Mouse (Mus musculus) heart, embryonic 16.5 days (tissue): ENCODE data around the gene Rgsl1. TPM values are rescaled to one million over a fixed set of nuclear protein-coding genes. Genes with fewer than 3 reads are reported as not detected.
A peak's percentile ranks its signal among the peaks of the same experiment; 100 is the strongest.

Experiments used
- ATAC-seq: fragments of 200-750 bp; cut with Nextera tagmentation; replicated peaks from 2 replicates; pipeline ENCODE4 v1.8.0; 2017; ENCODE audit warnings: moderate number of reproducible peaks; ENCODE audit not compliant: insufficient read depth, low FRiP score; ENCODE audit errors: extremely low read depth
- H3K27ac ChIP-seq: fragments of 300-500 bp; sonication (generic); 2 replicates; pipeline ENCODE4 v1.5.1; 2014; ENCODE audit warnings: mild to moderate bottlenecking, low read length, control low read depth, moderate library complexity
- H3K27me3 ChIP-seq: fragments of 300-500 bp; sonication (generic); 2 replicates; pipeline ENCODE4 v1.6.1; 2014; ENCODE audit warnings: low read length, mixed read lengths; ENCODE audit not compliant: control insufficient read depth, insufficient read depth
- H3K36me3 ChIP-seq: fragments of 300-500 bp; sonication (generic); 2 replicates; pipeline ENCODE4 v1.6.1; 2014; ENCODE audit not compliant: control insufficient read depth, insufficient read depth
- H3K4me1 ChIP-seq: fragments of 300-500 bp; sonication (generic); 2 replicates; pipeline ENCODE4 v1.6.1; 2014; ENCODE audit warnings: low read length, mixed read lengths; ENCODE audit not compliant: control insufficient read depth, insufficient read depth
- H3K4me2 ChIP-seq: fragments of 300-500 bp; sonication (generic); 2 replicates; pipeline ENCODE4 v1.6.1; 2014; ENCODE audit warnings: low read depth, mild to moderate bottlenecking, control low read depth, low read length
- H3K4me3 ChIP-seq: fragments of 300-500 bp; sonication (generic); 2 replicates; pipeline ENCODE4 v1.5.1; 2014; ENCODE audit warnings: mild to moderate bottlenecking, control low read depth, low read length
- H3K9ac ChIP-seq: fragments of 300-500 bp; sonication (generic); 2 replicates; pipeline ENCODE4 v1.6.1; 2014; ENCODE audit warnings: low read length, control low read depth
- H3K9me3 ChIP-seq: fragments of 300-500 bp; sonication (generic); replicated peaks from 2 replicates; pipeline ENCODE4 v1.6.1; 2016; ENCODE audit warnings: low read length; ENCODE audit not compliant: control insufficient read depth
- WGBS: fragments of 180-500 bp; shearing (Covaris S2); extraction: QIAGEN DNeasy Blood & Tissue Kit; methylation state at CpG from one replicate; pipeline ENCODE4 v1.1.7; 2014; 5-methylcytosine and 5-hydroxymethylcytosine counted together
- polyA plus RNA-seq: library from polyadenylated mRNA; unstranded; fragments of >200 nt; fragmentation: Nextera tagmentation; extraction: Ambion mirVana; gene quantifications from 2 replicates; pipeline ENCODE4 v1.2.1, GENCODE M21; 2015

Gene Rgsl1
- polyA plus RNA-seq, 1 experiment from 2014 or later = not detected

DNA sequence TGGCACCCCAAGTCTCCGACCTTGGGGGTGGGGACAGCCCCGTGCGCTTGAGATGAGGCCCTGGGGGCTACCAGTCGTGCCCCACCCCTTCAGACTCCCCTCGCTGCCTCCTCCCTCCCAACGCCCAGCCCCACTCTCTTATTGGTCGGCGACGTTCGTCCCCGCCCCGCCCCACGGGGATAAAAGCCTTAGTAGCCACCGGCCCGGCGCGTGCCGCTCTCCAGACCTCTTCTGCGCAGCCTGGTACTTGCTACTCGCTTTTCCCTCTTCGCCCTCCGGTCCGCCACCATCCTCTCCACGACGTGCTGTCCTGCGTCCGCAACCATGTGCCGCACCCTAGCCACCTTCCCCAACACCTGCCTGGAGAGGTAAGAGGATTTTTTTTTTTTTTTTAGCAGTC is 103.8 kb downstream of the Rgsl1 start, which contains the start of gene Rgs16:
Gene Rgs16, plus strand, starts transcription at position 205 of the 400 bp plus-strand sequence.
- H3K27me3 ChIP-seq = peaks cover 23% of the 10 kb centered on the region
- whole genome bisulfite sequencing = 2% methylated on average over 28 of the region's 28 CpGs
- peak within 1 kb of the TSS; percentile 70 for H3K9ac ChIP-seq

GRCm38 (mm10) chr1:153739437-153740015 is 104.4 kb downstream of the Rgsl1 start:
- Histone ChIP-seq H3K27ac (no peak overlapping the region), H3K9ac (peak overlapping the region; percentile 70)

More for the DNA sequence above, 103.8 kb downstream of the Rgsl1 start, which contains the start of gene Rgs16:
- H3K9me3 ChIP-seq = no peaks in the 10 kb centered on the region
- H3K4me3 ChIP-seq = peak within 1 kb of the TSS; percentile 59
- no peak within 1 kb of the TSS for H3K27ac ChIP-seq
- no peaks in the 10 kb centered on the region for H3K36me3 ChIP-seq
- peak; percentile 83 for ATAC-seq
- peak within 1 kb of the TSS; percentile 87 for H3K4me2 ChIP-seq
- H3K4me1 ChIP-seq = peaks cover 11% of the 10 kb centered on the region

DNA sequence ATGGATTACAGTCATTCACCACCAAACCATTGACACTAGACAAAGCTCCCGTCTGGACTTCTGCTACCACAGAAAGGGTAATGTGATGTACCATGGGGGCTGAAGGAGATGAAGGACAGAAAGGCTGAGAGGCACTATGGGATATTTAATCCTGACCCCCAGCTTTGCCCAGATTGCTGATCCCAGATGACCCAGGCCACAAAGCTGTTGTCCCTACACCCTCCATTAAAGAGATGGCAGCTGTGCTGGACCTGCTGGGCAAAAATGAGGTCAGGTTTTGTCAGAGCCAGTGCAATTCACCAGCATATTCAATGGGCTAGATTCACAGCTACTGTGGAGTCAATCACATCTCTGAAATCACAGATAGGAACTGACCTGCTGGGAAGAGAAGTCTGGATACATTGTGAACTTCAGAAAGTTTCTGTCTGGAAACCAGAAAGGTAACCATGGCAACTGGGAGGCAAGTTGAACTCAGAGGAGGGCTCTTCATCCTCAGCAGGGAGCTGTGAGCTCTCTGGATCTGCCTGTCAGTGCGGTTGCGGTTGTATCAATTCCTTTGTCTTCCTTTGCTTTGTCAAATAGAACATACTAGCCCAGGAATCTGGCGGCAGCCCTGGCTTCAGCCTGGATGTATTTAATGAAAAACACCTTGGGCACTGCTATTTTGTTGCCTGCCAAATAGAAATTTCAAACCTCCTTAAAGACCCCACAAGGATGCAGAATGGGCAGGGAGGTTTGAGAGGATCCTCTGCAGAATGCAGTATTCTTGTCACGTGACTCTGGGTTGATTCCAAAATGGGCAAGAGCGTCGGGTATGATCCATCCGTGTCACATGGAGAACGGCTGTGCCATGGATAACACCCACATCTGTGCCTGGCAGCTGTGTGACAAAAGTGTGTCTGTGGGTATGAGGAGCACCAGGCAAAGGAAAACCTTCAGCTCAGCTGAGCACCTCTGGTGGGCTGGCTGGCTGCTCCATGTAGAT is 106.5 kb downstream of the Rgsl1 start:
- Histone ChIP-seq H3K36me3 (no peaks in the 10 kb centered on the region), H3K9ac (no peak overlapping the region), H3K4me1 (peaks cover 11% of the 10 kb centered on the region), H3K9me3 (no peaks in the 10 kb centered on the region), H3K4me2 (no peak overlapping the region), H3K27ac (no peak overlapping the region), H3K4me3 (no peak overlapping the region), H3K27me3 (peaks cover 23% of the 10 kb centered on the region)
- ATAC-seq = no peak
- 59% methylated on average over 9 of the region's 9 CpGs for WGBS

More at GRCm38 (mm10) chr1:153739437-153740015, 104.4 kb downstream of the Rgsl1 start:
- WGBS = 20% methylated on average over 13 of the region's 13 CpGs
- Histone ChIP-seq H3K4me3 (peak overlapping the region; percentile 59), H3K36me3 (no peaks in the 10 kb centered on the region), H3K27me3 (peaks cover 23% of the 10 kb centered on the region), H3K4me2 (peak overlapping the region; percentile 87), H3K9me3 (no peaks in the 10 kb centered on the region), H3K4me1 (peaks cover 11% of the 10 kb centered on the region)
- ATAC-seq = no peak

DNA sequence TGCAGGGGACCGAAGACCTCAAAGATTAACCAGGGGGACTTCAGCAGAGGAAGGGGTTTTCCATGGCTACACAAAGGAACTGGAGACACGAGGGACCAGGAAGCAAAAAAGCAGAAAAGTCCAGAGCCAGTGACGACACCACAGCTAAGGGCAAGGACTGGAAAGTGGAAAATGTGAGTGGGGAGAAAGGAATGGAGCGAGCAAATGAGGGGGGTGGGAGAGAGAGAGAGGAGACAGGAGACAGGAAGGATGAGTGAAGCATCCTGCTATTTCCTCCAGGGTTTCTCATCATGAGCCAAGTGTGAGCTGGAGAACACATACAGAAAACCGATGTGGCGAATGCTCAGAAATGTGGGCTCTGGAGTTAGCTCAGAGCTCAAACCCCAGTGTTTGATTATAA is 107.8 kb downstream of the Rgsl1 start:
- peaks cover 23% of the 10 kb centered on the region for H3K27me3 ChIP-seq
- no peak for ATAC-seq
- 46% methylated on average over 6 of the region's 6 CpGs for WGBS
- no peak overlapping the region for H3K4me2 ChIP-seq
- no peaks in the 10 kb centered on the region for H3K36me3 ChIP-seq
- H3K4me3 ChIP-seq = no peak overlapping the region
- no peak overlapping the region for H3K27ac ChIP-seq
- H3K9me3 ChIP-seq = no peaks in the 10 kb centered on the region
- peaks cover 12% of the 10 kb centered on the region for H3K4me1 ChIP-seq
- H3K9ac ChIP-seq = no peak overlapping the region

GRCm38 (mm10) chr1:153734866-153735265 is 109.1 kb downstream of the Rgsl1 start:
- ATAC-seq = no peak
- peaks cover 23% of the 10 kb centered on the region for H3K27me3 ChIP-seq

GRCm38 (mm10) chr1:153733181-153733580 is 110.8 kb downstream of the Rgsl1 start:
- H3K27me3 ChIP-seq = peaks cover 14% of the 10 kb centered on the region
- ATAC-seq = no peak
- H3K4me2 ChIP-seq = no peak overlapping the region
- no peaks in the 10 kb centered on the region for H3K9me3 ChIP-seq
- no peak overlapping the region for H3K4me3 ChIP-seq
- no peak overlapping the region for H3K27ac ChIP-seq
- no peaks in the 10 kb centered on the region for H3K36me3 ChIP-seq
- H3K9ac ChIP-seq = no peak overlapping the region
- peaks cover 20% of the 10 kb centered on the region for H3K4me1 ChIP-seq
- WGBS = 49% methylated on average over 9 of the region's 9 CpGs

More at GRCm38 (mm10) chr1:153734866-153735265, 109.1 kb downstream of the Rgsl1 start:
- peaks cover 19% of the 10 kb centered on the region for H3K4me1 ChIP-seq
- H3K27ac ChIP-seq = no peak overlapping the region
- H3K4me3 ChIP-seq = no peak overlapping the region
- H3K4me2 ChIP-seq = no peak overlapping the region
- H3K9ac ChIP-seq = no peak overlapping the region
- 75% methylated on average over 4 of the region's 4 CpGs for WGBS
- H3K36me3 ChIP-seq = no peaks in the 10 kb centered on the region
- H3K9me3 ChIP-seq = no peaks in the 10 kb centered on the region

DNA sequence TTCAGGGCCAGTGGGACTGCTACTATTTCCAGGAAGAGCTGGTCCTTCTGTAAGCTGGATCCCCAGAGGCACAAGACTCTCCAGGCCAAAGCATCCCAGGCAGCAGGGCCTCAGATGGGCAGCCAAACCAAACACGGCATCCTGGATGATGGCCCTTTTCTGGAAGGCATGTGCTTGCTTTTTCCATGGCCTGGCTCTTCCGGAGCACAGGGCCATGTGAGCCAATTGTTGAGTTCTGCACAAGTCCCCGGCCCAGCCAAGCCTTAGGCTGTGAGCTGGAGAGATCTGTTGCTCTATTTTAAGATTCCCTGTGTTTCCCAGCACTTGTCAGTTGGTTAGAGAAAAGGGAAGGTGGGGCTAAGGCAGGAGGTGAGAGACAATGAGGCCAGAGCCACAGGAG is 113.3 kb downstream of the Rgsl1 start:
- 7% methylated on average over 3 of the region's 3 CpGs for WGBS
- H3K27ac ChIP-seq = peak overlapping the region; percentile 81

DNA sequence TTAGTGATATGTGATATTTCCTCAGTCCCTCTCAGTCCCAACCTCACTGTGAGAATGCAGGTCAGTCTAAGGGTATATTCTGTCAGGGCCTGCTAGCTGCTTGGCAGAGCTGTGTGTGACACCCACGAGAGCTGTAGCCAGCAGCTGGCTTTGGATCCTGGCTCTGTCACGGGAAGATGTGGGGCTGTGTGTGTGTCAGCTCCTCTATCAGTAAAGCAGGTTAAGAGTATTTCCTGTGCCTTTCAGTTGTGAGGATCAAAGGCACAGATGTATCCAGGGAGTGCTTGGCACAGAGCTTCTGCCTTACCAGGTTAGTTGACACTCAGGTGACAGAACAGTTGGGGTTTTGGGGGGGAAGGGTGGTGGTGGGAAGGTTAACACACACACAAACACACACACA is 114.1 kb downstream of the Rgsl1 start:
- Histone ChIP-seq H3K4me2 (no peak overlapping the region), H3K27me3 (no peaks in the 10 kb centered on the region), H3K9me3 (no peaks in the 10 kb centered on the region), H3K4me3 (no peak overlapping the region), H3K27ac (no peak overlapping the region; the same call in 1 of the 2 replicates), H3K4me1 (peaks cover 20% of the 10 kb centered on the region), H3K36me3 (no peaks in the 10 kb centered on the region), H3K9ac (no peak overlapping the region)
- ATAC-seq = no peak
- WGBS = 32% methylated on average over 2 of the region's 2 CpGs

More for the DNA sequence above, 113.3 kb downstream of the Rgsl1 start:
- peak; percentile 83 for ATAC-seq
- Histone ChIP-seq H3K4me3 (no peak overlapping the region), H3K36me3 (no peaks in the 10 kb centered on the region), H3K27me3 (no peaks in the 10 kb centered on the region), H3K4me2 (no peak overlapping the region), H3K9me3 (no peaks in the 10 kb centered on the region), H3K9ac (no peak overlapping the region), H3K4me1 (peaks cover 20% of the 10 kb centered on the region)
